Mouse (Mus musculus): ENCODE data around the gene Ripk1.
"Not testable (repeated sequence)": the region's sequence is repeated elsewhere in the genome, so short reads cannot be mapped to it uniquely, and the experiment has no call there.

Ripk1 gene

GRCm38 (mm10) chr13:34038056-34038432 lies 35.9 kb downstream of the Ripk1 start:
- DNase-seq (ENCODE audit: low read depth, low spot score) = no peak

DNA sequence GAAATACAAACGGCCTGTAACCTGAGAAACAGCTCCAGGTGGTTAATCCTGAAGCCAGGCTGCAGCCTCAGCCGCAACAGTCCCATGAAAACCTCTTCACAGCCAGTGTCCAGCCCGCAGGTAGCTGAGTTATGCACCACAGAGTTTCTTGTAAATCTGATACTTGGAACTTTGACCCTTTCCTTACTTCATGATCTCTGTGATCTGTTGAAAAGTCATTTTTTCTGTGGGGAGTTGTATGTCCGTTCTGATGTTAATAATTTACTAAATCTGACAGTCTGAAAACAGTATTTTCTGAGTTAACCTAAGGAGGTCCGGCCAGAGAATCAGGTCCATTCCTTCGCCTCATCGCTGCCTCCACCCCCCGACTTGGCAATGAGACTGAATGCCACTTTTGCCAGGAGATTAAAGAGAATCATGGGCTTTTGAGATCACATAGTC lies 36.8 kb downstream of the Ripk1 start:
- no peak for DNase-seq (ENCODE audit: low read depth, low spot score)

DNA sequence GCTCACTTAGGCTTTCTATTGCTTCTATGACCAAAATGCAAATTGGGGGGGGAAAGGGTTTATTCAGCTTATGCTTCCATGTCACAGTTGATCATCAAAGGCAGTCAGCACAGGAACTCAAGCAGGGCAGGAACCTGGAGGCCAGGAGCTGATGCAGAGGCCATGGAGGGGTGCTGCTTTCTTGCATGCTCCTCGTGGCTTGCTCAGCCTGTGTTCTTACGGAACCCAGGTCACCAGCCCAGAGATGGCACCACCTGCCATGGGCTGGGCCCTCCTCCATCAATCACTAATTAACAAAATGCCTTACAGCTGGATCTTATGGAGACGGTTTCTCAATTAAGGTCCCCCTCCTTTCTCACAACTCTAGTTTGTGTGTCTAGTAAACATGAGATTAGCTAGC lies 37.9 kb downstream of the Ripk1 start:
- DNase-seq (ENCODE audit: low read depth, low spot score) = no peak

- no peak for DNase-seq (ENCODE audit: low read depth, low spot score)
Measured at GRCm38 (mm10) chr13:34043716-34044393, 41.7 kb downstream of the Ripk1 start.

GRCm38 (mm10) chr13:34045511-34046249 lies 43.5 kb downstream of the Ripk1 start:
- no peak for DNase-seq (ENCODE audit: low read depth, low spot score)

GRCm38 (mm10) chr13:34046421-34047012 lies 44.4 kb downstream of the Ripk1 start:
- peak; percentile 81 for DNase-seq (ENCODE audit: low read depth, low spot score)

GRCm38 (mm10) chr13:34047526-34047925 lies 45.4 kb downstream of the Ripk1 start:
- DNase-seq (ENCODE audit: low read depth, low spot score) = no peak

GRCm38 (mm10) chr13:34050479-34050878 lies 48.3 kb downstream of the Ripk1 start:
- no peak for DNase-seq (ENCODE audit: low read depth, low spot score)

DNA sequence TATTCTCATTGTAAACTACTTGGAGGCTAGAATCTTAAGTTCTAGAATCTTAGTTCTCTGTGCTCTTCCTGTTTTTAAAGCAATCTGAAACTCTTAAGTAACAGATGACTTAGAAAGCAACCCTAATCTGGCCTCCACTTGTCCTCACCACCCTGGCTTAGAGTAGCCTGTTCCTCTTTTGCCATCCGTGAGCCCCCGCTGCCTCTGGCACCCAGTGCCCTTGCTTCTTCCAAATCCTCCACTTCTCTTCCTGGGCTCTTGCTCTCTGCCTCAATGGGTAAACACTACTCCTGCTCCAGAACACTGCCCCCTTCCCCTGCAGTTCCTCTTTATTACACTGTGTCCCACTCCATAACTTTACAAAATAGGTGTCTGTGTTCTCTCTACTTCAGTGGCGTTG lies 49.5 kb downstream of the Ripk1 start:
- no peak for DNase-seq (ENCODE audit: low read depth, low spot score)

DNA sequence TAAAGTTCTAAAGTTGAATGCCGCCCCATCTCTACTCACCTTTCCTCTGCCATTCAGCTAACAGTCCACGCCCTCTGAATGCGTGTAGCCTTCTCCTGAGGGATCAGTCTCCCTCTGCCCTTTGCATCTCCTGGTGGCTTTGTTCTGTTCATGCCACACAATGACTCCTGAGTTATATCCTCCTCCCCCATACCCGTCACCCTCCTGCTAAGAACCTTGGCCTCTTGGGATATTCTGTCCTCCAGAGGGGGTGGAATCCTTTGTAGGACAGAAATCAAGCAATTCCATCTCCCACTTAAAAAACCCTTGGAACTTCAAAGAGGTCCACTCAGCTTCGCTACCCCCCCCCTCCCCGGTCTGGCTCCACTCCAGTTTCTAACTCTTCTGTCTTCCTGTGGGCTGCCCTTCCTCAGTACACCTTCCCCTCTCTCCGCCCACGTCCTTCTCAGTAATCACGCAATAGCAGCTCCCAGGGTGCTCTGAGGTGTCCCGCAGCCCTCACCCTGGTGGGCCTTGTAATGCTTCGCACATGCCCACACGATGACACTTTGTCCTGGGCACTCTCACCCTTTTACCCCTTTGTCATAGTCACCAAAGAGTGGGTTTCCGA lies 51.6 kb downstream of the Ripk1 start:
- no peak for DNase-seq (ENCODE audit: low read depth, low spot score)

GRCm38 (mm10) chr13:34054391-34054790 lies 52.2 kb downstream of the Ripk1 start:
- DNase-seq (ENCODE audit: low read depth, low spot score) = no peak

DNA sequence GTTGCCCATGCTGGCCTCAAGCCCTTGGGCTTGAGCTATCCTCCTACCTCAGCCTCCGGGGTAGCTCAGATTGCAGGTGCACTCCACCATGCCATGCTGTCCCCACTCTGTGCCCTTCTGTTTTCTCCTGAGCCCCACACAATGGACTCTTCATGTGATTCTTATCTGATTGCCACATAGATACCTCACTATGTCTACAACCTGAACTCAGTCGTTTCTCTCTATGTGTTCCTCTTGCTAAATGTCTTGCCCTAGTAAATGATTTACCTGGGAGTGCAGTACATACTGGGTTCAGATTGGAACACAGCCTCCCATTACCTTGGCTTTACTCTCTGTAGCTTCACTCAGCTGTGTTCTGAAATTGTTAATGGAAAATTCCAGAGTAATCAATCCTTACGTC lies 52.8 kb downstream of the Ripk1 start:
- no peak for DNase-seq (ENCODE audit: low read depth, low spot score)

- DNase-seq (ENCODE audit: low read depth, low spot score) = no peak
Measured at GRCm38 (mm10) chr13:34057252-34057651, 55.1 kb downstream of the Ripk1 start.

GRCm38 (mm10) chr13:34060061-34060460 lies 57.9 kb downstream of the Ripk1 start:
- DNase-seq (ENCODE audit: low read depth, low spot score) = no peak

GRCm38 (mm10) chr13:34062466-34062865 lies 60.3 kb downstream of the Ripk1 start:
- DNase-seq (ENCODE audit: low read depth, low spot score) = no peak

GRCm38 (mm10) chr13:34066351-34066750 lies 64.2 kb downstream of the Ripk1 start:
- DNase-seq (ENCODE audit: low read depth, low spot score) = no peak

- no peak for DNase-seq (ENCODE audit: low read depth, low spot score)
Measured at GRCm38 (mm10) chr13:34070296-34070695, 68.1 kb downstream of the Ripk1 start.

GRCm38 (mm10) chr13:34071836-34072235 lies 69.7 kb downstream of the Ripk1 start:
- no peak for DNase-seq (ENCODE audit: low read depth, low spot score)

DNA sequence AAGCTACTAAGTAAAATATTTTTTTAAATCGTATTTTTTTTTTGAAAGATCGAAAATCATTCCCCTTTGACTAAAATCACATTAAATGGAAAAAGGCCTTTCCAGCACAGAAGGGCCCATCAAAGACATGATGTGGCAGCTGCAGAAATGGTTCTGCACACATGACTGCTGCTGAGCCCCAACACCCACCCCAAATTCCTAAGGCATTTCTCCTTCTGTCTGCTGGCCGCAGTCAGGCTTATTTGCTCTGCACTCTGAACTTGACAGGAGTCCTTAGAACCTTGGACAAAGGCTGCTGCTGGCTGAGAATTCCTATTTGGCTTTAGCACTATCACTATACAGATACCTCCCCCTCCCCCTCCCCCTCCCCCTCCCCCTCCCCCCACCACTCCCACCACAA lies 70.7 kb downstream of the Ripk1 start:
- no peak for DNase-seq (ENCODE audit: low read depth, low spot score)

DNA sequence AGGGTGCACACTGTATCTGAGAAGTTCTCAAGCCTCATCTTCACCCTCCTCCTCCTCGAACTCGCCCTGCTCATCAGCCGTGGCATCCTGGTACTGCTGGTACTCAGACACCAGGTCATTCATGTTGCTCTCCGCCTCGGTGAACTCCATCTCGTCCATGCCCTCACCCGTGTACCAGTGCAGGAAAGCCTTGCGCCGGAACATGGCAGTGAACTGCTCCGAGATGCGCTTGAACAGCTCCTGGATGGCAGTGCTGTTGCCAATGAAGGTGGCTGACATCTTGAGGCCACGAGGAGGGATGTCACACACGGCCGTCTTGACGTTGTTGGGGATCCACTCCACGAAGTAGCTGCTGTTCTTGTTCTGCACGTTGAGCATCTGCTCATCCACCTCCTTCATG lies 72.3 kb downstream of the Ripk1 start:
- not testable (repeated sequence) for DNase-seq (ENCODE audit: low read depth, low spot score)

- not testable (repeated sequence) for DNase-seq (ENCODE audit: low read depth, low spot score)
Measured at GRCm38 (mm10) chr13:34075893-34076292, 73.7 kb downstream of the Ripk1 start.
